Mouse (Mus musculus): ENCODE results near the gene Rars2. TPM values are rescaled to one million over a fixed set of nuclear protein-coding genes. Genes with fewer than 3 reads are reported as not detected.

The Rars2 gene
- total RNA-seq, 1 experiment: 31.5 TPM

DNA sequence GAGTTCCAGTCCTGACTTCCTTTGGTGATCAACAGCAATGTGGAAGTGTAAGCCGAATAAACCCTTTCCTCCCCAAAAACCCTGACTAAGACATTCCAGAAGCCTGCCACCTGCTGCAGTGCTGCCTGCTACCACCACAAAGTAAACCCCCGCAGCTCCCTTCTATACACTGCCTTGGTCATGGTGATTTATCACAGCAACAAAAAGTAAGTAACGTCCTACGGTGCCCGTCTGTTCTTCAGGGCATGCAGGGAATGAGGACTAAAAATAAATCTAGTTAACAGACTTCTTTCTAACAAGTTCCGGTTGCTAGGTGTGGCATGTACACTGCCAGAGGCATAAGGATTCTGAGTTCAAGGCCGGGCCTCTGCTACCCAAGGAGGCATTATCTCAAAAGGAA lies 32.8 kb upstream of the Rars2 start:
- no peak for TF ChIP-seq ZNF384 (IDR thresholded peaks at IDR 0.05; ENCODE audit: low read depth, low read length)
- no peak for TF ChIP-seq HCFC1 (IDR thresholded peaks at IDR 0.05; ENCODE audit: borderline replicate concordance, insufficient read depth, low read length)
- TF ChIP-seq MAFK (IDR thresholded peaks at IDR 0.05; ENCODE audit: insufficient read depth, low read depth, low read length): 0 out of 2 replicates have a peak, but pooled peaks have one; percentile 46
- Histone ChIP-seq H3K27ac (ENCODE audit: insufficient read depth, low read depth, low read length, poor library complexity, severe bottlenecking) (no peak overlapping the region; the same call in 1 of the 2 replicates), H3K36me3 (ENCODE audit: control insufficient read depth, insufficient read depth, low read length, poor library complexity, severe bottlenecking) (peaks cover 32% of the 10 kb centered on the region), H3K4me3 (ENCODE audit: insufficient read depth in 1 of 2, low read depth in 1 of 2, low read length in 2 of 2, poor library complexity in 1 of 2, severe bottlenecking in 1 of 2) (no peak overlapping the region), H3K9ac (ENCODE audit: insufficient read depth, low read depth, low read length, poor library complexity, severe bottlenecking) (no peak overlapping the region), H3K4me1 (ENCODE audit: control insufficient read depth in 2 of 2, insufficient read depth in 2 of 2, low read length in 2 of 2, poor library complexity in 1 of 2) (peaks cover 0 to 9% of the 10 kb centered on the region in 2 experiments; a peak in 2 of 4 replicates), H3K9me3 (ENCODE audit: control insufficient read depth, insufficient read depth, low read depth, low read length) (no peaks in the 10 kb centered on the region)
- in situ Hi-C loops (cut with MboI; ENCODE audit: low sequenced_read_pairs in 2 of 2, unreplicated experiment in 2 of 2): no loop called here
- no peak for DNase-seq (ENCODE audit: low read depth, low spot score)

DNA sequence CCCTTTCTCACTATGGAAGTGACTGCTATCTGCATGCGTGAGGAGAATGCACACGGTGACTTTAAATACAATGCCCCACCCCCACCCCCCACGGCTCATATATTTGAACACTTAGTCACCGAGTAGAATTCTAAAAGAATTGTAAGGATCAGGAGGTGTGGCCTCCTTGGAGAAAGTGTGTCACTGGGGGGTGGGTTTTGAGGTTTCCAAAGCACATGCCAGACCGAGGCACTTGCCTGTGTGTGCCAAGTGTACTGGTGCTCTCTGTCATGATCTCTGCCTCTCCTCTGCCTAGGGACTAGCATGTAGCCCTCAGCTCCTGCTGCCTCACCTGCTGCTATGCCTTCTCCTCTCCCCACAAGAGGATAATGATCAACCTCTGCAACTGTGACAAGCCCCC lies 32.3 kb upstream of the Rars2 start:
- H3K36me3 ChIP-seq (ENCODE audit: control insufficient read depth, insufficient read depth, low read length, poor library complexity, severe bottlenecking): peaks cover 33% of the 10 kb centered on the region

DNA sequence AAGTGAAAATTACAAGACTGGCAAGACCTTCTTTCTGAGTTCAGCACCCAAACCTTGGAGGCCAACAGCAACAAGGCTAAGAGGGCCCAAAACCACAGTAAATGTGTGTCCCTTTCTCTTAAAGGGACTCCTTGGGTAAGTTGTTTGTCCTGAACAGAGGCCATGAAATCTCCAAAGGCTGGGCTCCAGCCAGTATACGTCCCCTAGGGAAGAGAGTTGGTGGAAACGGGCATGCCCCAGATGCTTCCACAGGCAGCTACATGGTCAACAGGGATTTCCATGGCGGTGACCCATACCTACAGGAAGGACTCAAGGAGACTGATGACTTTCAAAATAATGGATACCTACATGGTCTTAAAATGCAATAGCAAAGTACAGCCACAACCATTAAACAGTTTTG lies 31.3 kb upstream of the Rars2 start:
- H3K36me3 ChIP-seq (ENCODE audit: control insufficient read depth, insufficient read depth, low read length, poor library complexity, severe bottlenecking): peaks cover 31% of the 10 kb centered on the region
- no peaks in the 10 kb centered on the region for H3K9me3 ChIP-seq (ENCODE audit: control insufficient read depth, insufficient read depth, low read depth, low read length)
- H3K4me1 ChIP-seq (ENCODE audit: control insufficient read depth in 2 of 2, insufficient read depth in 2 of 2, low read length in 2 of 2, poor library complexity in 1 of 2): peaks cover 0 to 9% of the 10 kb centered on the region in 2 experiments; a peak in 2 of 4 replicates
- H3K27ac ChIP-seq (ENCODE audit: insufficient read depth, low read depth, low read length, poor library complexity, severe bottlenecking): no peak overlapping the region
- in situ Hi-C loops (cut with MboI; ENCODE audit: low sequenced_read_pairs in 2 of 2, unreplicated experiment in 2 of 2): no loop called here
- no peak for TF ChIP-seq CHD2 (IDR thresholded peaks at IDR 0.05; ENCODE audit: low read depth, low read length)
- no peak for TF ChIP-seq HCFC1 (IDR thresholded peaks at IDR 0.05; ENCODE audit: borderline replicate concordance, insufficient read depth, low read length)
- no peak overlapping the region for H3K9ac ChIP-seq (ENCODE audit: insufficient read depth, low read depth, low read length, poor library complexity, severe bottlenecking)
- H3K4me3 ChIP-seq (ENCODE audit: insufficient read depth in 1 of 2, low read depth in 1 of 2, low read length in 2 of 2, poor library complexity in 1 of 2, severe bottlenecking in 1 of 2): no peak overlapping the region
- DNase-seq (ENCODE audit: low read depth, low spot score): no peak

More for the DNA sequence above, 32.3 kb upstream of the Rars2 start:
- in situ Hi-C loops (cut with MboI; ENCODE audit: low sequenced_read_pairs in 2 of 2, unreplicated experiment in 2 of 2): no loop called here
- peak; percentile 31 for DNase-seq (ENCODE audit: low read depth, low spot score)
- TF ChIP-seq ZNF384 (IDR thresholded peaks at IDR 0.05; ENCODE audit: low read depth, low read length) (no peak), ZC3H11A (IDR thresholded peaks at IDR 0.05; ENCODE audit: borderline replicate concordance, low read depth, low read length) (no peak), HCFC1 (IDR thresholded peaks at IDR 0.05; ENCODE audit: borderline replicate concordance, insufficient read depth, low read length) (no peak), MAFK (IDR thresholded peaks at IDR 0.05; ENCODE audit: insufficient read depth, low read depth, low read length) (no peak), CHD2 (IDR thresholded peaks at IDR 0.05; ENCODE audit: low read depth, low read length) (no peak)
- Histone ChIP-seq H3K27ac (ENCODE audit: insufficient read depth, low read depth, low read length, poor library complexity, severe bottlenecking) (no peak overlapping the region; the same call in 1 of the 2 replicates), H3K4me3 (ENCODE audit: insufficient read depth in 1 of 2, low read depth in 1 of 2, low read length in 2 of 2, poor library complexity in 1 of 2, severe bottlenecking in 1 of 2) (no peak overlapping the region), H3K4me1 (ENCODE audit: control insufficient read depth in 2 of 2, insufficient read depth in 2 of 2, low read length in 2 of 2, poor library complexity in 1 of 2) (peaks cover 0 to 9% of the 10 kb centered on the region in 2 experiments; a peak in 2 of 4 replicates), H3K9me3 (ENCODE audit: control insufficient read depth, insufficient read depth, low read depth, low read length) (no peaks in the 10 kb centered on the region), H3K9ac (ENCODE audit: insufficient read depth, low read depth, low read length, poor library complexity, severe bottlenecking) (no peak overlapping the region)

DNA sequence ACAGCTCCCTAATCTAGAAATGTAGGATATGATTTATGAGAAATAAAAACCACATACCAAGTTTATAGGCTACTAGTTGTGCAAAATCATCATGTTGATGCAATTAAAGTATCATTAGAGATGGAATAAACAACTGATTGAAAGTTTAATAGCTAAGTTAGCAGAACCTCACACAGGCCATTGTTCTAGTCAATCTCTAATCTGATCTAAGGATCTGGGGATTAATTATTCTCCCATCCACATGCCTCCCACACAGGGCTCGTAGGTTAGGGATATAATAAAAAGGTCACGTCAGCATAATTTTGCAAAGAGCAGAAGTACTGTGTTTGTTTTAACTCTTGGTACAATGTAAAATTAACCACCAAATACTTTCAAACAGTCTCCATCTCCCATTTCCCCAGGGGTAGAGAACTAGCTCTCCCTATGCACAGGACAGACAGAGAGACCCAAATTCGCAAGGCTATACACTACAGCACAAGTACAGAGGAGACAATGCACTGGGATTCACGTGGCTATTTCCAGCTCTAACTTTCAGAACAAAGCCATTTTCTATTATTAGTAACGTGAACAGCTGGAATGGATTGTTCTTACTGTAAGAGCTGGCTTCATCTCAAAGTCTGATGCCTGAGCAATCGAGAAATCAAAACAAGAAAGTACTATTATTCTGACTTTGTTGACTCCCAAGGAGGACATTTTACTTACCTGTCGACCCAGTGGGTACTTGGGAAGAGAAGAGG lies 29.7 kb upstream of the Rars2 start:
- TF ChIP-seq ZNF384 (IDR thresholded peaks at IDR 0.05; ENCODE audit: low read depth, low read length): no peak
- peak; percentile 61; the same call in 1 of the 2 replicates for TF ChIP-seq MAFK (IDR thresholded peaks at IDR 0.05; ENCODE audit: insufficient read depth, low read depth, low read length)
- no peak for TF ChIP-seq CHD2 (IDR thresholded peaks at IDR 0.05; ENCODE audit: low read depth, low read length)
- TF ChIP-seq HCFC1 (IDR thresholded peaks at IDR 0.05; ENCODE audit: borderline replicate concordance, insufficient read depth, low read length): no peak
- TF ChIP-seq ZC3H11A (IDR thresholded peaks at IDR 0.05; ENCODE audit: borderline replicate concordance, low read depth, low read length): no peak
- Histone ChIP-seq H3K4me1 (ENCODE audit: control insufficient read depth in 2 of 2, insufficient read depth in 2 of 2, low read length in 2 of 2, poor library complexity in 1 of 2) (peaks cover 0 to 9% of the 10 kb centered on the region in 2 experiments; a peak in 2 of 4 replicates), H3K4me3 (ENCODE audit: insufficient read depth in 1 of 2, low read depth in 1 of 2, low read length in 2 of 2, poor library complexity in 1 of 2, severe bottlenecking in 1 of 2) (no peak overlapping the region), H3K9me3 (ENCODE audit: control insufficient read depth, insufficient read depth, low read depth, low read length) (no peaks in the 10 kb centered on the region), H3K36me3 (ENCODE audit: control insufficient read depth, insufficient read depth, low read length, poor library complexity, severe bottlenecking) (peaks cover 26% of the 10 kb centered on the region), H3K9ac (ENCODE audit: insufficient read depth, low read depth, low read length, poor library complexity, severe bottlenecking) (no peak overlapping the region), H3K27ac (ENCODE audit: insufficient read depth, low read depth, low read length, poor library complexity, severe bottlenecking) (no peak overlapping the region)
- in situ Hi-C loops (cut with MboI; ENCODE audit: low sequenced_read_pairs in 2 of 2, unreplicated experiment in 2 of 2): no loop called here
- no peak for DNase-seq (ENCODE audit: low read depth, low spot score)

Measured in ES-E14 (cell line).